9 mouse cellular contexts compared by ENCODE assay signal in genomic region chr19:45472691-45473520, GRCm38 (mm10).
A peak's percentile ranks its signal among the peaks of the same experiment; 100 is the strongest.
DNase-seq lines count a peak whose midpoint lies in the region; ATAC-seq and TF ChIP-seq lines count a peak whose summit lies in the region.
"Had no signal": no experiment of that assay in that cellular context is flagged by ENCODE, and none has a peak within 500 bp of the region (broad histone marks: within the 10 kb centered on the region; RNA-seq: fewer than 3 reads in every experiment).

No protein-coding gene starts in this region.

- DNase-seq in heart, adult 11 months, result no peak
- DNase-seq in retina, postnatal 1 day, result peak; percentile 51
- DNase-seq in retina, embryonic 14.5 days (ENCODE audit: low spot score), result no peak
- peak; percentile 66 for DNase-seq in forebrain, postnatal 0 days
- DNase-seq in urinary bladder, postnatal 4 days (ENCODE audit: low spot score in 2 of 2), result no peak

- H3K27ac ChIP-seq in heart, embryonic 16.5 days (ENCODE audit: low read length), result peak overlapping the region; percentile 46; the same call in 1 of the 2 replicates
- H3K27ac ChIP-seq in forebrain, postnatal 0 days (ENCODE audit: low read depth, low read length), result peak overlapping the region; percentile 60; the same call in 1 of the 2 replicates
- peak overlapping the region; percentile 7; the same call in 1 of the 2 replicates for H3K27ac ChIP-seq in olfactory bulb, adult 2 months (ENCODE audit: insufficient read depth, low read depth, low read length)
- H3K27ac ChIP-seq in midbrain, embryonic 15.5 days, result no peak overlapping the region

- H3K4me2 ChIP-seq in heart, embryonic 16.5 days (ENCODE audit: low read depth, low read length), result 0 out of 2 replicates have a peak overlapping the region, but pooled peaks have one; percentile 1
- peak overlapping the region; percentile 6; the same call in 1 of the 2 replicates for H3K4me2 ChIP-seq in forebrain, postnatal 0 days (ENCODE audit: low read depth)
- H3K4me2 ChIP-seq in midbrain, embryonic 15.5 days, result no peak overlapping the region

- no peak overlapping the region for H3K4me3 ChIP-seq in heart, embryonic 16.5 days (ENCODE audit: low read length)
- no peak overlapping the region for H3K4me3 ChIP-seq in forebrain, postnatal 0 days (ENCODE audit: low read depth, low read length)
- no peak overlapping the region for H3K4me3 ChIP-seq in olfactory bulb, adult 2 months (ENCODE audit: insufficient read depth, low read depth, low read length)
- no peak overlapping the region for H3K4me3 ChIP-seq in midbrain, embryonic 15.5 days
- H3K4me3 ChIP-seq: erythroblast, embryonic 14.5 days had no signal

- peaks cover 5% of the 10 kb centered on the region for H3K4me1 ChIP-seq in heart, embryonic 16.5 days (ENCODE audit: control insufficient read depth, insufficient read depth, low read length)
- peaks cover 32% of the 10 kb centered on the region for H3K4me1 ChIP-seq in forebrain, postnatal 0 days (ENCODE audit: insufficient read depth)
- H3K4me1 ChIP-seq in olfactory bulb, adult 2 months (ENCODE audit: control insufficient read depth, insufficient read depth, low read length), result peaks cover 14% of the 10 kb centered on the region
- peaks cover 19% of the 10 kb centered on the region for H3K4me1 ChIP-seq in midbrain, embryonic 15.5 days

- no peak for TF ChIP-seq POLR2A in olfactory bulb, adult 2 months (IDR thresholded peaks at IDR 0.05; ENCODE audit: insufficient read depth, low read depth, low read length)

- no peak for ATAC-seq in heart, embryonic 16.5 days (replicated peaks; ENCODE audit: extremely low read depth, insufficient read depth, low FRiP score)
- ATAC-seq in forebrain, postnatal 0 days, result peak; percentile 34; the same call in 1 of the 2 replicates
- ATAC-seq in midbrain, embryonic 15.5 days (replicated peaks), result no peak

- TF ChIP-seq CTCF in forebrain, postnatal 0 days (IDR thresholded peaks at IDR 0.05; ENCODE audit: low read depth), result no peak
- TF ChIP-seq CTCF in olfactory bulb, adult 2 months (IDR thresholded peaks at IDR 0.05; ENCODE audit: insufficient read depth, low read depth, low read length), result no peak

- 64% methylated on average over 11 of the region's 11 CpGs for WGBS in heart, embryonic 16.5 days
- 17% methylated on average over 11 of the region's 11 CpGs for WGBS in forebrain, postnatal 0 days
- WGBS in olfactory bulb, adult 2 months, result 24% methylated on average over 11 of the region's 11 CpGs
- 45% methylated on average over 11 of the region's 11 CpGs for WGBS in midbrain, embryonic 15.5 days

- H3K36me3 ChIP-seq in heart, embryonic 16.5 days (ENCODE audit: control insufficient read depth, insufficient read depth), result 0 out of 2 replicates have a peak, but pooled peaks cover 6% of the 10 kb centered on the region
- no peaks in the 10 kb centered on the region for H3K36me3 ChIP-seq in forebrain, postnatal 0 days (ENCODE audit: insufficient read depth)
- H3K36me3 ChIP-seq in midbrain, embryonic 15.5 days (replicated peaks), result no peaks in the 10 kb centered on the region

- H3K9ac ChIP-seq in heart, embryonic 16.5 days (ENCODE audit: low read length), result no peak overlapping the region
- no peak overlapping the region; the same call in 1 of the 2 replicates for H3K9ac ChIP-seq in forebrain, postnatal 0 days
- H3K9ac ChIP-seq in midbrain, embryonic 15.5 days, result no peak overlapping the region

- H3K27me3 ChIP-seq in heart, embryonic 16.5 days (ENCODE audit: control insufficient read depth, insufficient read depth, low read length), result no peaks in the 10 kb centered on the region
- no peaks in the 10 kb centered on the region for H3K27me3 ChIP-seq in forebrain, postnatal 0 days (ENCODE audit: insufficient read depth, low read length)
- H3K27me3 ChIP-seq in midbrain, embryonic 15.5 days (replicated peaks), result no peaks in the 10 kb centered on the region

- H3K9me3 ChIP-seq in heart, embryonic 16.5 days (replicated peaks; ENCODE audit: control insufficient read depth, low read length), result no peaks in the 10 kb centered on the region
- H3K9me3 ChIP-seq in forebrain, postnatal 0 days (ENCODE audit: low read length), result no peaks in the 10 kb centered on the region
- H3K9me3 ChIP-seq in midbrain, embryonic 15.5 days, result no peaks in the 10 kb centered on the region

Comparison
In these comparisons a context has a peak if more than half of its experiments do, and no peak if none do; other contexts are left out.
1. DNase-seq: peak in retina, postnatal 1 day (single experiment) and forebrain, postnatal 0 days (single experiment); none in heart, adult 11 months (single experiment), retina, embryonic 14.5 days (single experiment) and urinary bladder, postnatal 4 days (0 of 2).